Mouse (Mus musculus): ENCODE results near the gene Gm49601. TPM values are rescaled to one million over a fixed set of nuclear protein-coding genes. Genes with fewer than 3 reads are reported as not detected.

Gm49601 gene
- polyA plus RNA-seq, 1 experiment from 2014 or later = 2.4 TPM

DNA sequence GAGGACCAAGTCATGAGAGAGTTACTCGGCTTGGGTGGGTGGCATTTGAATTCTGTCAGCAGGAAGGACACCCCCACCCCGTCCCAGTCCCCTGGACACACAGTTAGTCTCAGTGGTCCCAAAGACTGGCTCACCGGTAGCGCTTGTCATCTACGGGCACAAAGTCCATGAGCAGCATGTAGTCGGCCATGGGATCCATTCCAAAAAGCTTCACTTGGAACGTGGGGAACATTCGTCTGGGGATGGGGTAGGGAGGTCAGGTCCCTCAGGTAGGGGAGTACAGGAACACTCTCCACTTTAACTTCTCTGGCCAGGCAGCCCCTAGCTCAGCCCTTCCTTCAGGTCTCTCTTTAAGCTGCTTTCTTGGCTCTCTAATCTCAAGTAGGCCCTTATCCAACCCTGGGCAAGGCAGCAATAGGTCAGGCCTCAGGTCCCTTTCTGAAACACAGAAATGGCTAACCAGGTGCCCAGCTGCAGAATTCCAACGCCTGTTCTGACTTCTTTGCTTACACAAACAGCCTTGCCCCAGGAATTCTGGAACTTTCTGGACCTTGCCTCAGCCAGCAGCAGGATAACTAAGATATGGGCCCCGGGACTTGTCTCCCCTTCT lies 41.2 kb downstream of the Gm49601 start:
- peak overlapping the region; percentile 87 for H3K4me2 ChIP-seq (ENCODE audit: low read depth, low read length)
- peak overlapping the region; percentile 75 for H3K9ac ChIP-seq (ENCODE audit: low read depth, low read length)
- peaks cover 98% of the 10 kb centered on the region for H3K27me3 ChIP-seq (replicated peaks; ENCODE audit: control insufficient read depth, insufficient read depth, low read length)
- DNase-seq (ENCODE audit: low spot score) (no peak), ATAC-seq (ENCODE audit: low read depth) (no peak)
- no peaks in the 10 kb centered on the region for H3K36me3 ChIP-seq (ENCODE audit: control insufficient read depth, insufficient read depth, low read length)
- H3K27ac ChIP-seq (replicated peaks; ENCODE audit: low read depth, low read length) = no peak overlapping the region
- no peaks in the 10 kb centered on the region for H3K9me3 ChIP-seq (ENCODE audit: control insufficient read depth, low read length)
- H3K4me1 ChIP-seq (ENCODE audit: control insufficient read depth, insufficient read depth, low read length) = peaks cover 28% of the 10 kb centered on the region
- WGBS = 41% methylated on average over 10 of the region's 10 CpGs
- H3K4me3 ChIP-seq (ENCODE audit: low read depth, low read length) = peak overlapping the region; percentile 55

GRCm38 (mm10) chr16:18583673-18584357 lies 42.4 kb downstream of the Gm49601 start:
- H3K4me3 ChIP-seq (ENCODE audit: low read depth, low read length) = peak overlapping the region; percentile 55
- H3K4me1 ChIP-seq (ENCODE audit: control insufficient read depth, insufficient read depth, low read length) = peaks cover 28% of the 10 kb centered on the region
- no peak for DNase-seq (ENCODE audit: low spot score)
- no peak for ATAC-seq (ENCODE audit: low read depth)
- peak overlapping the region; percentile 87 for H3K4me2 ChIP-seq (ENCODE audit: low read depth, low read length)
- peak overlapping the region; percentile 75 for H3K9ac ChIP-seq (ENCODE audit: low read depth, low read length)
- WGBS = 31% methylated on average over 10 of the region's 10 CpGs
- H3K9me3 ChIP-seq (ENCODE audit: control insufficient read depth, low read length) = no peaks in the 10 kb centered on the region
- peaks cover 95% of the 10 kb centered on the region for H3K27me3 ChIP-seq (replicated peaks; ENCODE audit: control insufficient read depth, insufficient read depth, low read length)
- H3K36me3 ChIP-seq (ENCODE audit: control insufficient read depth, insufficient read depth, low read length) = no peaks in the 10 kb centered on the region
- H3K27ac ChIP-seq (replicated peaks; ENCODE audit: low read depth, low read length) = no peak overlapping the region

DNA sequence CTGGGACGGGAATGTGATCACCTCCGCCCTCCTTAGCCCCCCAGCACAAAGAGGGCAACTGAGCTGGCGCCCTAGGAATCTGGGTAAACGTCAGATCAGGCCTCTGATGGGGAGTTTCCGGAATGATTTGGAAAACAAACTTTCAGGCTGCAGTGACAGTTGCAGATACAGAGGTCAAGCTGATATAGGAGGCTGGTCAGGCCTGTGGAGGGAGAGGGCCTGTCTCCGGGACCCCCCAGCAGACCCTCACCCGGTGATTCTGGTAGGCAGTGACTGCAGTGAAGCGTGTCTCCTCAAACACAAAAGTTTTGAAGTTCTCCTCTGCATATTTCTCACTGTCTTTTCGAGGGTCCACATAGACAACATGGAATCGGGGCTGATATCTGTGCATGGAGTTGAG lies 43.1 kb downstream of the Gm49601 start:
- 35% methylated on average over 9 of the region's 10 CpGs for WGBS
- H3K9ac ChIP-seq (ENCODE audit: low read depth, low read length) = 0 out of 2 replicates have a peak overlapping the region, but pooled peaks have one; percentile 47
- no peaks in the 10 kb centered on the region for H3K36me3 ChIP-seq (ENCODE audit: control insufficient read depth, insufficient read depth, low read length)
- peak overlapping the region; percentile 87 for H3K4me2 ChIP-seq (ENCODE audit: low read depth, low read length)
- H3K4me3 ChIP-seq (ENCODE audit: low read depth, low read length) = peak overlapping the region; percentile 37
- peaks cover 89% of the 10 kb centered on the region for H3K27me3 ChIP-seq (replicated peaks; ENCODE audit: control insufficient read depth, insufficient read depth, low read length)
- peaks cover 28% of the 10 kb centered on the region for H3K4me1 ChIP-seq (ENCODE audit: control insufficient read depth, insufficient read depth, low read length)
- no peak overlapping the region for H3K27ac ChIP-seq (replicated peaks; ENCODE audit: low read depth, low read length)
- no peak for ATAC-seq (ENCODE audit: low read depth)
- no peak for DNase-seq (ENCODE audit: low spot score)
- H3K9me3 ChIP-seq (ENCODE audit: control insufficient read depth, low read length) = no peaks in the 10 kb centered on the region

GRCm38 (mm10) chr16:18582426-18583148 lies 43.6 kb downstream of the Gm49601 start:
- Histone ChIP-seq H3K9me3 (ENCODE audit: control insufficient read depth, low read length) (no peaks in the 10 kb centered on the region), H3K36me3 (ENCODE audit: control insufficient read depth, insufficient read depth, low read length) (no peaks in the 10 kb centered on the region), H3K27ac (replicated peaks; ENCODE audit: low read depth, low read length) (no peak overlapping the region), H3K27me3 (replicated peaks; ENCODE audit: control insufficient read depth, insufficient read depth, low read length) (peaks cover 83% of the 10 kb centered on the region), H3K4me2 (ENCODE audit: low read depth, low read length) (peak overlapping the region; percentile 87), H3K9ac (ENCODE audit: low read depth, low read length) (peak overlapping the region; percentile 47), H3K4me3 (ENCODE audit: low read depth, low read length) (peak overlapping the region; percentile 37), H3K4me1 (ENCODE audit: control insufficient read depth, insufficient read depth, low read length) (peaks cover 34% of the 10 kb centered on the region)
- no peak for DNase-seq (ENCODE audit: low spot score)
- no peak for ATAC-seq (ENCODE audit: low read depth)
- 5% methylated on average over 26 of the region's 67 CpGs for WGBS

GRCm38 (mm10) chr16:18581623-18582205 lies 44.5 kb downstream of the Gm49601 start:
- Histone ChIP-seq H3K27me3 (replicated peaks; ENCODE audit: control insufficient read depth, insufficient read depth, low read length) (peaks cover 76% of the 10 kb centered on the region), H3K4me1 (ENCODE audit: control insufficient read depth, insufficient read depth, low read length) (peaks cover 33% of the 10 kb centered on the region), H3K4me3 (ENCODE audit: low read depth, low read length) (peak overlapping the region; percentile 37), H3K27ac (replicated peaks; ENCODE audit: low read depth, low read length) (no peak overlapping the region), H3K4me2 (ENCODE audit: low read depth, low read length) (peak overlapping the region; percentile 87), H3K9ac (ENCODE audit: low read depth, low read length) (peak overlapping the region; percentile 47), H3K36me3 (ENCODE audit: control insufficient read depth, insufficient read depth, low read length) (no peaks in the 10 kb centered on the region), H3K9me3 (ENCODE audit: control insufficient read depth, low read length) (no peaks in the 10 kb centered on the region)
- WGBS = 2% methylated on average over 29 of the region's 66 CpGs
- ATAC-seq (ENCODE audit: low read depth) (no peak), DNase-seq (ENCODE audit: low spot score) (no peak)

GRCm38 (mm10) chr16:18581050-18581622 lies 45.1 kb downstream of the Gm49601 start:
- Histone ChIP-seq H3K4me3 (ENCODE audit: low read depth, low read length) (peak overlapping the region; percentile 37), H3K27me3 (replicated peaks; ENCODE audit: control insufficient read depth, insufficient read depth, low read length) (peaks cover 70% of the 10 kb centered on the region), H3K36me3 (ENCODE audit: control insufficient read depth, insufficient read depth, low read length) (no peaks in the 10 kb centered on the region), H3K9me3 (ENCODE audit: control insufficient read depth, low read length) (no peaks in the 10 kb centered on the region), H3K4me1 (ENCODE audit: control insufficient read depth, insufficient read depth, low read length) (peaks cover 27% of the 10 kb centered on the region), H3K9ac (ENCODE audit: low read depth, low read length) (peak overlapping the region; percentile 47), H3K27ac (replicated peaks; ENCODE audit: low read depth, low read length) (no peak overlapping the region), H3K4me2 (ENCODE audit: low read depth, low read length) (peak overlapping the region; percentile 87)
- WGBS = 17% methylated on average over 21 of the region's 21 CpGs
- no peak for DNase-seq (ENCODE audit: low spot score)
- no peak for ATAC-seq (ENCODE audit: low read depth)

- H3K4me1 ChIP-seq (ENCODE audit: control insufficient read depth, insufficient read depth, low read length) = peaks cover 22% of the 10 kb centered on the region
- DNase-seq (ENCODE audit: low spot score) (no peak), ATAC-seq (ENCODE audit: low read depth) (no peak)
- H3K9me3 ChIP-seq (ENCODE audit: control insufficient read depth, low read length) = no peaks in the 10 kb centered on the region
- H3K9ac ChIP-seq (ENCODE audit: low read depth, low read length) = no peak overlapping the region
- H3K27ac ChIP-seq (replicated peaks; ENCODE audit: low read depth, low read length) = no peak overlapping the region
- H3K36me3 ChIP-seq (ENCODE audit: control insufficient read depth, insufficient read depth, low read length) = no peaks in the 10 kb centered on the region
- no peak overlapping the region for H3K4me3 ChIP-seq (ENCODE audit: low read depth, low read length)
- no peak overlapping the region for H3K4me2 ChIP-seq (ENCODE audit: low read depth, low read length)
- peaks cover 63% of the 10 kb centered on the region for H3K27me3 ChIP-seq (replicated peaks; ENCODE audit: control insufficient read depth, insufficient read depth, low read length)
- 26% methylated on average over 2 of the region's 2 CpGs for WGBS
Measured at GRCm38 (mm10) chr16:18580389-18580788, 45.8 kb downstream of the Gm49601 start.

DNA sequence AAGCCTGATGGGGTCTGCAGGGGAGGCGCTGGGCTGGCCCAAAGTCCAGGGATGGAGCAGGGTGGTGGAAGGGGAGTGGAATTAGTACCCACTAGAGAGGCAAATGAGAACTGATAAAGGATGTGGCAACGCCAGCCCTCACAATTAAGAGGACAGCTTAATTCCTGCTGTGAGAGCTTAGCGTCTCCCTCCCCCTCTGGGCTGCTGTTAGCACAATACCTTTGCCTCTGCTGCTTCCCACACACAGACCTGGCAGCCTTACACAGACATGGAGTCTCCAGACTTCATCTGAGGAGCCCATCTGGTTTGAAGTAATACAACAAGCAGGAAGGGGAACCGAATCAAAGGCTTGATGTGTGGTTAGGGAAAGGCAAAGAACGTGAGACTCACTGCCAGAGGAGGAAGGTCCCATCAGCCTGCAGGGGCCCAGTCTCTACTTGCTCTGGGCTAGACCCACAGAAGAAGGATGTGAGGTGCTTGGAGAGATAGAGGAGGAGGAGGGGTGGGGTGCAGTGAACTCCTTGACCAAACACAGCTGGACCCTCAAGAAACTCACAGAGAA lies 48.5 kb downstream of the Gm49601 start:
- Histone ChIP-seq H3K4me1 (ENCODE audit: control insufficient read depth, insufficient read depth, low read length) (peaks cover 22% of the 10 kb centered on the region), H3K9ac (ENCODE audit: low read depth, low read length) (no peak overlapping the region), H3K36me3 (ENCODE audit: control insufficient read depth, insufficient read depth, low read length) (no peaks in the 10 kb centered on the region), H3K9me3 (ENCODE audit: control insufficient read depth, low read length) (no peaks in the 10 kb centered on the region), H3K27ac (replicated peaks; ENCODE audit: low read depth, low read length) (no peak overlapping the region), H3K4me2 (ENCODE audit: low read depth, low read length) (no peak overlapping the region), H3K27me3 (replicated peaks; ENCODE audit: control insufficient read depth, insufficient read depth, low read length) (peaks cover 36% of the 10 kb centered on the region), H3K4me3 (ENCODE audit: low read depth, low read length) (no peak overlapping the region)
- 11% methylated on average over 5 of the region's 5 CpGs for WGBS
- ATAC-seq (ENCODE audit: low read depth) = peak; percentile 71
- peak; percentile 81 for DNase-seq (ENCODE audit: low spot score)
